Mouse (Mus musculus) cortical plate, adult 2 months (tissue): ENCODE measurements at regions not wholly inside any gene's neighbourhood (a gene's known extent, or its start where the extent isn't known, plus 50 kb on each side); places are given as distances from the start of the nearest gene placed in this dataset.

ENCODE experiments used
- CTCF ChIP-seq: fragments of 200-500 bp; IDR thresholded peaks from 2 replicates; pipeline ENCODE4 v1.5.1; 2011; ENCODE audit warnings: mild to moderate bottlenecking, control low read depth, low read length; ENCODE audit not compliant: insufficient read depth; ENCODE audit errors: extremely low read depth
- POLR2A ChIP-seq: fragments of 200-500 bp; IDR thresholded peaks from 2 replicates; pipeline ENCODE4 v1.6.1; 2011; ENCODE audit warnings: mild to moderate bottlenecking, low read length, control low read depth; ENCODE audit not compliant: insufficient read depth; ENCODE audit errors: extremely low read depth

- TF ChIP-seq POLR2A (no peak), CTCF (no peak)
Observed at GRCm38 (mm10) chr3:147140414-147140813, 288.2 kb downstream of the Ttll7 start.
